Mouse (Mus musculus) cerebellum, postnatal 14 days (tissue): Measurements from ENCODE around the gene Pde11a.

Experiments used
- DNase-seq, 2 experiments: peaks; one replicate each; pipeline ENCODE4 v3.0.0; 2021; ENCODE audit warnings: mixed read lengths in 2 of 2

Pde11a gene

DNA sequence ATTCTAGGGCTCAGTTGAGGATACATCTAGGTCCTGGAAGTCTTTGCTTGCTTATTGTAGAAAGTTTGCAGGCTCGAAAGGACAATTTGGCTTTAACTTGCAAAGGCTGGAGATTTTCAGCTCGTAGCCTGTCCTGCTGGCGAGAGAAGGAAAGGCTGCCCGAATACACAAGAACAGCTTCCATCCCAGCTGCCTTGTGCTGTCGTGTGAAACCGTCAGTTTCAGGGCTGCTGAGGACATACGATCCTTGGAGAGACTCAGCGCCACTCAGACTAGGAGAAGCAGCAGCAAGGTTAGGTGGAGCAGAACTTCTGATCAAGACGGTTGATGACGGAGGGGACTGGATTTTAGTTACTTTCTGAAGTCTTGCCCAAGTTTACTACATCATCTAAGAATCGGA, 287.2 kb downstream of the Pde11a start:
- no peak for DNase-seq

DNA sequence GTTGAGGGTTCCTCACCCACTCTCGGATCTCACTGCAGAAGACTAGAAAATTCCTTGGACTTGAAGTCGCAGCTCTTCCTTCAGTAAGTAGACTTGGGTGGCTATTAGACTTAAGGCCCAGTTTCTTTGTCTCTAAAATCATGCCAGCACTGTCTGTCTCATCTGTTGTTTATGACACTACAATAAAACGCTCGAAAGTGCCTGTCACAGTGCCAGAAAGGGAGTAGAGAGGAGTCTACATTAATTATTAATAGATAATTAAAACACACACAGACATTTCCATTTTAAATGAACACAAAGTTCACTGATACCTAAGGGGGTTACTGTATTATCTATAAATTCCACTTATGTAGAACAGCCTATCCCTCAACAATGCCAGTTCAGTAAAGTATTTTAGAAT, 287.7 kb downstream of the Pde11a start:
- DNase-seq = no peak

DNA sequence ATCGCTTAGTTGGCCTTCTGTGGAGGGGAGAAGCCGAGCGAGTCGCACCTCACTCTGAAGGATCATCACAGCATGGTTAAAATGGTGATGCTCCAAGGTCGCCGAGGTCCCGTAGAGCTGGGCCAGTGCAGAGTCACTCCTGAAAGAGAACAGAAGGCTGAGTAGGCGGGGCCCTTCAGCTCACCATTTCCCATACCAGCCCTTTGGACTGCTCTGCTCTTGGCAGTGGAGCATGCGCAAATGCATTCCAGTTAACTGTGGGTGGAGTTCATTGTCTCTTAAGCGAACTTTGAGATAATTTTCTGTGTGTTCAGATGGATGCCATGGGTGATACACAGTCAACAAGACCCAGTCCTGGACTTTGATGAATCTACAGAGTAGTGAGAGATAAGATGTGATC, 288.5 kb downstream of the Pde11a start:
- DNase-seq = no peak

DNA sequence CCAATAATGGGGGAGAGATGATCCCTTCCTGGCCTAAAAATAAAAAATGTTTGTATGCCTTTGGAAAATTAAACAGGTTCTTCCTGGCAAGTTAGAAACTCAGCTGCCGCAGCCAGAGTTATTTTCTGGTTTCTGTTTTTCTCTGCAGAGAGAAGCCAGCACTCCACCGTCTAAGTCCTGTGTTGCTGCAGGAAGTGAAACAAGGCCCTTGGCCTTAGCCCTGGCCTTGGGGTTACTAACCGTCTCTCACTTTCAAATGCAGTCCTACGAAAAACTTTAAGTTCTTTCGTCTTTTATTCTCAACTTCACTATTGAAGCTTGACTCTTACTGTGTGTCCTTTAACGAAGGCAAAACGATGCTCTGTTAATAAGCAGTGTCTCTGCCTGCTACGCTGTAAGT, 289.0 kb downstream of the Pde11a start:
- no peak for DNase-seq

DNA sequence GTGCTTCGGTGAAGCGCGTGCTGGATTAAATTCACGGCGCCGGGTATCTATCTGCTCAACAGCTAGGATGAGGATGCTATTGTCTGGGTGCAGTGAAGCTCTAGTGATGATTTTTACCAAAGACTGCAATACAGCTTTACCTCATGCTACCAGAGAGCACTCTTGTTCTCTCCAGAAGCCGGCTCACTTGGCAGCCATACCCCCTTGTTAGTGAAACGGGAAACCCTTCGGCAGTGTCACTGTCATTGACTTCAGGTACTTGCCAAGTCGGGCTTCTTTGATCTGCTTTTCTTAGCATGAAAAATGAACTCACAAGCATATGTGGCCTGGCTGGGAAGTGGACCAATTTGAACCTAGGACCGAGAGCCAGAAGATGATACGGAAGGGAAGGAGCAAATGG, 290.8 kb downstream of the Pde11a start:
- DNase-seq = peak; percentile 27 to 29

DNA sequence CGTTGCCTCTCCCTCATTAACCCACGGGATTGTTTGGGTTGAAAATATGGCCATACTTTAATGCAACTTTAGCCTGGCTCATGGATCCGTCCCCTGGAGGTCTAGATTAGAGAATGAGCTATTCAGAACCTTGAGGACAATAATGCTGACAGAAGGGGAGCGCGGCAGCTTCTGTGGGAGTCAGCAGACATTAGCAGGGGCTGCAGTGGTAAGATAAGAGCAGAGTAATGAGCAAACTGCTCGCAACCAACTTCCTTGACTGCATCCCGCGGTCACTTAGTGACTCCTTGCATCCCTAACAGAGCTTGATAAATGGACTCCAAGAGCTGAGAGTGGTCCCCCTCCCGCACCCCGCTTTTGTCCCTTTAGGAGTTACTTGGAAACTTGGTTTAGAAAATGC, 296.4 kb downstream of the Pde11a start:
- no peak for DNase-seq

DNA sequence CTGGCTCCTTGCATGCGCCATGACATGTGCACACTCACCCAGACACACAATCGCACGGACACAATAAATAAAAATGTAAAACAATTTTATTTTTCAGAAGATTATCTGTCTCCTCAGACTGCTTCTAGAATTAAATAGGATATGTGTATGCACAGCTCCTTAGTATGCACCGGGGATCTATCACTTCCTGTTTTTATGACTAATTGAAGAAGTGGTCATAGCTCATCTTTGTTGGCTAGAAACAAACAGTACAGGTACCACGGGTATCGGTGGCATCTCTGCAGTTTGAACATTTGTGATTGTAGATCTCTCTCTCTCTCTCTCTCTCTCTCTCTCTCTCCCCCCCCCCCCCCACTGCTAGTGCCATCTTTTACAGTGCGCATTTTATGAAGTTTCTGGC, 298.5 kb downstream of the Pde11a start:
- no peak for DNase-seq

DNA sequence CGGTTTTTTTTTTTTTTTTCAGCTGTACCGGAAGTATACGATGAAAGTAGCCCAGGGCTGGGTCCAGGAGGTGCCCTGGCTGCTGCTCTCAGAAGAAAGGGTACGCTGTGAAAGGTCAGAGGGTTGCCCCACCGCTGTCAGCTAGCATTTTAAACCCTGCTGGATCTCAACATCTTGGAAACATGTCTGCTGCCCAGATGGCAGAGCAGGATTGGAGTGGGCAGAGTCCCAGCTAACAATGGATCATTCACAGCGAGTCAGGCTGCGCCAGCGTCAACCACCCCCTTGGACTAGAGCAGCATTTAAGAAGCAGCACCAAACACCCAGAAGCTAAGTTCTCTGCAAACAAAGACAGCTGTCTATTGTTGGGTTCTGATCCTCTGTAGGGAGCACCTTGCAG, 308.5 kb downstream of the Pde11a start:
- peak; percentile 74 to 76 for DNase-seq

DNA sequence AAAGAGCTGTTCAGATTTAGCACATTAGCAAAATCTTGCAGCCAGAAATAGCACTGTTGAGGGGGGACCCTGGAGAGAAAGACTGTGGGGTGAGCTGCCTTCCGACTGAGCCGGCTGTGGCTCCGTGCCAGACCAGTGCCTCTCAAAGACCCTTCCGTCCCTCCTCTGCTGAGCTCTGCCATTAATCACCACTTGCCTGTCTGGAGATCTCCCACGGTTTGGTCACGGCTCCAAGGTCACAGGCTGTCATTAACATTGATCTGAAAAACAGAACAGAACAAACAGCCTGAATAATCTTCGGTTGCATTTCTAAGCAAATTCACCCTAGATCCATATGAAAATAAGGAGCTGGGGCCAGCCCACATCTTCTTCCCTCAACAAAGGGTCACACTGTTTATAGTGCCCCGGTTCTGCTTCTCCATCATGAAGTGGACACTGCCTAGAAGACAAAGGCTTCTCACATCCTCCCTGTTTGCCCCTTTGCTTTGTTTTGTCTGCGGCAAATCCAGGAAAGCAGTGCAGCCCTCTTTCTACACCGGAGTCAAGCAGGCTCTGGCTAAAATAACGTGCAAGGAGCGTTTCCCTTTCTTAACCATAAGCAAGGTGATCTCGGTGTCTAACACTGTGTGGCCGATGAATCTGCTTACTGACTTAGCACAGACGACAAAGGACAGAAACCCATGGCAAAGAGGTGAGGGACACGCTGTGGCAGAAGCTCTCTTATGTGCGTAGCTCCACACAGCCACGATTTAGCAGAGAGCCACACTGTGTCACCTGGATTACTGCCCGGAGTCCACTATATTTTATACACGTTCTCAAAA, 309.3 kb downstream of the Pde11a start:
- peak; percentile 70 to 77 for DNase-seq

DNA sequence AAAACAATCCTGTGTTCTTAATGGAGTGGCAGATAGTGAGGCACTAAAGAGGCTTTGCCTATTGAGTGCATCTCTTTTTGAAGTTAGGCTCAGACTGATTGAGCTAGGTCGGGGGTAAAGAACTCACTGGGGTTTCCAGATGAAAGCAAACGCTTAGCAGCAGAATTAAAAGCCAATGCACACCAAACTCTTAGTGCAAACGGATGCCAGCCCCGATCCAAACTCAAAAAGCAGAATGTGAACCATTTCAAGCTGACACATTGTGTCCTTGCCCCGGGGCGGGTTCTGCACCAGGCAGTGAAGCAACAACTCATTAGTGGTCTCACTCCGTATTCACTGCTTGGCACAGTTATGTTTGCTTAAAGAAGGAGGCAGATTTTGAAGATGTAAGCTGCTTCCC, 321.7 kb downstream of the Pde11a start:
- DNase-seq = peak in 1 of 2 experiments; percentile 24

DNA sequence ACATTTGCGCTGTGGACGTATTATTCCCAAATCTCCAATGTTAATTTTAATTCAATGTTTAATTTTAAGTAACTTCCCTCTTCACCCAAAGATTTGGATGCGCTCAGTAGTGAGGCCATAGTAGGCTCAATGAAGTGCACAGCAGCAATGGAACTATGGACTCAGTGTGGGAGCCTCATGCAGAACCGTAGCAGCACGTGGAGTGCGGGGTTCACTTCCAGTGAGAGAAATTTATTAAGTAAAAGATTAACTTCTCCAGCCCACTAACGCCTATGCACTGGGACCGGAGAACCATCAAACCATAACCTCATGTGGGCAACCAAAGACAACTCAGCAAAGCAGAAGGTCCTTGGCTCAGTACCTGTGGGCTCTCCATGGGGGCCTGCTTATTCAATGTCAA, 322.4 kb downstream of the Pde11a start:
- no peak for DNase-seq

DNA sequence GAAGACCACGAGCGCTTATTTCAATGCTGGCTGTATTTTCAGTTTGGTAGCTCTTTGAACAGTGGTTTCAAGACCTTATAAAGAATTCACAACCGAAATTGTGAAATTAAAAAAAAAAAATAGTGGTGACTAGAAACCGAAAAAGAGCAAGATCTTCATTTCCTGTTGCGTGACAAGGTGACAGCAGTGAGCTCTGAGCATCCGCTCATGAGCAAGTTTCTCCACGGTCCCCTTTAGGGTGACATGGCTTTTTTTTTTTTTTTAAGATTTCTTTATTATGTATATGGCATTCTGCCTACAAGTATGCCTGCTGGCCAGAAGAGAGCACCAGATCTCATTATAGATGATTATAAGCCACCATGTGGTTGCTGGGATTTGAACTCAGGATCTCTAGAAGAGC, 323.1 kb downstream of the Pde11a start:
- DNase-seq = no peak

DNA sequence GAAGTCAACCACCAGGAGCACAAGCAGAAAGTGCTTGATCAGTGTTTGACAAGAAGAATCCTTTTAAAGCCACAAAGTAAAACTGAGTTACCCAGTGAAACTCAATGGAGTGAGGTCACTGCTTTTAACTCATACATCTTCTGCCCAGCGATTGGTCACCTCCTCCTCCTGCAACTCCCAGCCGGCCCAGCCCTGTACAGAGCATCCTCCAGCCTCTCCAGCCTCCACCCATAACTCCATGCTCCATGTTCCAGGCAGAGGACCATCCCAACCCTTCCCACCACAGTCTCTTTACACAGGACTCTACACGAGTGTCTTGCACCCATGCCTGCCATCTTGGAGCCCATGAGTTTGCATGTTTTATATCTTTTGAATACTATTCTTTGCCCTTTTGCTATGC, 323.9 kb downstream of the Pde11a start:
- DNase-seq = no peak

DNA sequence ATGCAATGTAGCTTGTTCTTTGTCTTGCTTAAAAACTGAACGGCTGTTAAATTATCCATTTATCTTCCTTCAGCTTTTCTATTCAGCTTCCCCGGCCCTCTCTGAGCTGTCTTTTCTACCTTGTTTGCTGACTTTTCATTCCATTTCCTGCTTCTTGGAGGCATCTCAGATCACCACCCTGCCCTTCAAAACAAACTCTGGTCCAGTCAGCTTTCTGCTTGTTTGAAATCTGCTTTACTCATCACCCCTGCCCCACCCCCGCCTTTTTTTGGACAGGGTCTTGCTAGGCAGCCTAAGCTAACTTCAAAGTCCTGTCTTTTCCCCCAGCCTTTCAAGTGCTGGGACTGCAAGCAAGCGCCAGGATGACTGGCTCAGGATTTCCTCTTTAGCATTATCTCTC, 332.4 kb downstream of the Pde11a start:
- DNase-seq = no peak

DNA sequence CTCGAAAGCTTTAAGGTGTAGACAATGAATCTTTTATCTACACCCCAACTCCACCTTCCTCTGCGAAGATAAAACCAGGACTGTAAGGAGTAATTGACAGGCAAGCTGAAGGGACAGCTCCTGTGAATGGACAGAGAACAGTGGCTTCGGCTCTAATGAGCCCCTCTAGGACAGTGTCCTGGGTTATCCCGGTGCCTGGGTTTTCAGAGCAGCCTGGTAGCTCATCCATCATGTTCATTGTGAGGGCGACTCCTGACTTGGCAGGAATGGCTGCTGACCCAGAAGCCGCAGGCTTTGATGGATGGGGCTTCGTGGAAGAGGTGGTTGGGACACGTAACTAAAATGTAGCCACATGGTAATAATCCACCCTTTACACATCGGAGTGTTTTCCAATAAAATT, 335.7 kb downstream of the Pde11a start:
- no peak for DNase-seq

DNA sequence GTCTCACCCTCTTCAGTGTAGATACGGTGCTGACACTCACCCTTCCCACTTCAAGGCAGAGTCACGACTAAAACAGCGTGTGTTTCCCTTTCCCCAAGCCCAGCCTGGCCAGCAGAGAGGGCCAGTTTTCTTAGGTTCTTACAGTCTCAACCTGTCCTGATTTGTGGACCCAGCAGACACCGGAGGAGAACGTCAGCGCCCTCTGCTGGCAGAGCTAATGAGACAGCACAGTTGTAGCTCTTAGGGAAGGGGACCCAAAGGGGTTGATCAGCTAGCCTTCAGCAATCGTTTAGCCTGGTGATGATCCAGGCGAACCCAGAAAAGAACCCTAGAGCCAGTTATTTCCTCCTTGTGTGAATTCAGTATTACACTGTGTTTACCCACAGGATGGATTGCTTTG, 337.2 kb downstream of the Pde11a start:
- peak; percentile 72 to 76 for DNase-seq

DNA sequence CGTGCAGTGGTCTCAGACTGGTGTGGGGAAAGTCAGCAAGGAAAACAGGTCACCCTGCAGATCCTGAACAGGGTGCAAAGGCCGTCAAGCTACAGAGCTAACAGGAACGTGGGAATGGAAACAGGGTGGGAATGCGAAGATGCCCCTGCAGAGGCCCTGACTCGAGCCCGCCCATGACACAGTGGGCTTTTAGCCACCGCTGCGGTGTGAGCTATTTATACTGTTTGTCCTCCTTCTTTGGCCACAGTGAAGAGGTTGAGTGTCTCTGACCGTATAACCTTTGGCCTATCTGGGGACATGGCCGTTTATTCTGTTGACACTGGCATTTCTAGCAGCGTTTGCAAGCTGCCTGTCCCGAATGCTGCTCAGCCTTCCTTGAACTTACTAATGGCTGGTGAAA, 338.9 kb downstream of the Pde11a start:
- DNase-seq = peak in 1 of 2 experiments; percentile 23

DNA sequence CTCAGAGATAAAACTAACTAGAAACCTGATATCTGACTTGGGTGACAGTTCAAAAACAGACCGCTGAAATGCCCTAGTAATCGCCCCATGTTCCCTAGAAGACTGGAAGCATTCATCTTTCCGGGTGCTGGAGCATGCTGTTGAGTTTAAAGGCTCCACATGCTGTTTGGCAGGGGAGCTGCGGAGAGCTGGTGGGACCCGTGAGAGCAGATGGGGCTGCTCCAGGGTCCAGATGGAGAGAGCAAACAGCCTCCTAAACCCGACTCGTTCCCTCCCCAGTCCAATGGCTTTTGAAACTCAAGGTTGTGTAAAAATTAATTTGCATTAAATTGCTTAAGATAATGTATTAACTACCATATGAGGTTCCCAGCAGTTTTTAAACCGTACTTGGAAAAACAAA, 339.9 kb downstream of the Pde11a start:
- peak; percentile 75 to 79 for DNase-seq

DNA sequence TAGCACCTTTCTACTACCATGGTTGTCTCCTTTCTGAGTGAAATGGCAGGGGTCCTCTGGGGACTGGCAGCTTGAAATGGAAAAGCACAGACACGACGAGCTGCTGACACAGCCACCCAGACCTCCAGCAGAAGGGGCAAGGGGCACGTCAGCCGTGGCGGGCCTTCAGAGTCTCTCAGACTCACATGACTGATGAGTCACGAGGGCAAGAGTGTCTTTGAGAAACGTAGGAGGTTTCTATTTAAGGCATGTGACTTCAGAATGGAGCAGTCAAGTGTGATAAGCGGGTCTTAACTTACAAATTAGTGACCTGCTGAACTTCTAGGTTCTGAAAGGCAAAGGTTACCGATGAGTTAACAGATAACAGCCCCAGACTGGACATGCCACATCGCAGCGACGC, 340.8 kb downstream of the Pde11a start:
- DNase-seq = no peak

DNA sequence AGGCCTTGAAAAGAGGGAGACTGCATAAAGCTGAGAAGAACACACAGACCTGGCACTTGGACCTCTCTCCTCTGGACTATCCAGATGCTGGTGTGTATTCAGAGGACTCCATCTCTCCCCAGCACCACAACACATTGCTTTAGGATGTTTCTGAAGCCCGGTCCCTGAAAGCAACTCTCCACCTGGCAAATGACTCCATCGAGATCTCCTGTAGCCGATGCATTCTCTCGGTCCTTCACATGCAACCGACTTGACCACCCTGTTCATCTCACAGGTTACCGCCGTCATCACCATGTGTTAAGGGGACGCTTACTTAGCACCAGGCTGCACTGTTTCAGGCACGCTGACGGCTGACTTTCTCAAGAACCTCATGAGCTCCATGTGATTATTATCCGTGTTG, 343.7 kb downstream of the Pde11a start:
- DNase-seq = no peak

DNA sequence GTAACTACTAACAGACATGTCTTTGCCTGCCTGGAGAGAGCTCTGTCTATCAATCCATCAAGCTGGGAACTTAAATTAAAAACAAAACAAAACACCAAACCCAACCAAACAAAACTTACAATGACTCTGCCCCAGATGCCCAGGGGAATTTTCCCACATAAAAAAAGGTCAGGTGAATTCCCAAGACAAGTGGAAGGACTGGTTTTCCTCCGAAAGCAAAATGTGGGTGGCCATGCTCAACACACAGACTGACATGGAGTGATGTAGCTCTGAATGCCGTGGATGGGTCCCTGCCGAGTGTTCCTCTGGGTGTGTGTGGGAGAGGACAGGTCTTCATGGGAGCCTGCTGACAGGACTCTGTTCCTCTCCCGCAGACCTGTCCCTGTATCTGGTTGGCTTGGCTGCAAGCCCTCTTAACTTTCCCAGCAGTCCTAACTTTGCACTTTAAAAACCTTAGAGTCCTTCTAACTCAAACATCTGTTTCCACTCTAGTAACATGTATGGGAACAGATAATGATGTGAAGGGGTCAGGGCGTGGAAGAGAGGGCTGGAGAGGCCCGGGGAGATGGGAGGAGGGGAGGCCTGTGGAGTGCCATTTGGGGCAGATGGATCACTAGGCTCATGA, 346.9 kb downstream of the Pde11a start:
- no peak for DNase-seq

DNA sequence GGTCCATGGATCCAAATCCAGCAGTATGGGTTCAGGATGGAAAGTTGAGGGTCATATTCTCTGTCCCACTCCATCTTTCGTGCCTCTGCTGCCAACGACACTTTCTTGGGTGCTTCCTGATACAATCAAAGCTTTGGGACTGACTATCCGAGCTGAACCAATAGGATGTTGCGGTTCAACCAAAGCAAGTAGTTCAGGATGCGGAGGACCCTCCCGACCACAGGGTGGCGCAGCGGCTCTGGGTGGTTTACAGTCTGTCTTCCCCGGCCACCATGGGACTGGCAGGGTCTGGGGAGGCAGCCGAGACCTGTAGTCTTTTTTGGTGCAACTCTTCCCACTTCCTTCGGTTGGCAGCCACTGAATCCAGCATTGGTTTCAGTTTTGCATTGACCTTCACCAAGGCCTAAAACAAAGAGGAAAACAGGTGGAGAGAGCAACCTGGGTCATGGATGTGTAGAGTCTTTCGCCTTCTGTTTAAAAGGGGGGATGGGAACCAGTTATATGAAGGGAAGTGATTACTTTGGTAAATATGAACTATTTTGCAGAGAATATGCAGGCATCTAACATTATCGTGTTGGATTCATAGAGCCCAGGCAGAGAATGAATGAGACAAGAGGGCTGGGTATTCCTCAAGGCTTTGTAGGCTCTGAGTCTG, 347.6 kb downstream of the Pde11a start:
- peak; percentile 73 to 86 for DNase-seq

DNA sequence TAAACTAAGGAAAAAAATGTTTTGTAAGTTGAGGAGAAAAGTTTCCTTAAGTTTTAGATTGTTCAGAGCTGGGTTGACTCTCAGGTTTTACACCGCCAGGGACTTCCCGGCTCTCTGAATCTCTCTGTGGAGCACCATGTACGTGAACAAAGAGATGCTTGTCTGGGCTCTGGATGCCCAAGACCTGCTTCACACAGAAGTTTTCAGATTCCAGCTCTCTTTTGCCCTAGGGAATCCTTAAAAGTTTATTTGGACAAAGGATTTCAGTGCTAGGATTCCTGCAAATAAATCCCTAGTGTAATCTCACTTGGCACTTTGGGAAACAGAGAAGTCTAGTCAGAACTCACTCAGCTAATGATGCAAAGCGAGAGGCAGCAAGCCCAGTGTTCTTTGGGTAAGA, 348.9 kb downstream of the Pde11a start:
- DNase-seq = no peak

DNA sequence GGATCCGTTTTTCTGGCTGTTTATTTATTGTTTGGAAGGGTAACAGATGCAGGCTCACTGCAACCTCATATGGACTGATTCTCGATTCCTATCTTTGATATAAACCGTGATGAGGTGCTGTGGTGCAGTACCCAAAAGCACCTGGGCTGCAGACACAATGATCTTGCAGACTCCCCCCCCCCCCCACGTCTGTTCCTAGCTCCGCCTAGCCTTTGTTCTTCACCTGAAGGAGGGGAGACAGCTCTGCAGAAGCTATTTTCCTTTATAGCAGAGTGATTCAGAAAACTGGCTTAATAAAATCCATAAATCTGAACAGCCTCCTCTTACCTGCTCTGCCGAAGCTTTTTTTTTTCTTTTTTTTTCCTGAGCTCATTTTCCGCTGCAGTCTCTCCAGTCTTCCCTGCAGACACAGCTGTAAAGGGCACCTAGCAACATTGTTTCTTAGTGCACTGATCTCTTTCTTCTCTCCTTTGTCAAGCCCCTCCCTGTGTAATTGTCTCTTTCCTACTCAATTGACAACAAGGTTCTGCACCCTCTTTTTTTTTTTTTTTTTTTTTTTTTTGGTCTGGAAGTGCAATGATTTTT, 349.7 kb downstream of the Pde11a start:
- DNase-seq = no peak
